Mouse (Mus musculus) heart, postnatal 36 days (tissue): ENCODE data around the gene Olfr894. TPM values are rescaled to one million over a fixed set of nuclear protein-coding genes. Genes with fewer than 3 reads are reported as not detected.
"Not testable (repeated sequence)": the region's sequence is repeated elsewhere in the genome, so short reads cannot be mapped to it uniquely, and the experiment has no call there.

Source experiments
- DNase-seq, 2 experiments: peaks; one replicate each; pipeline ENCODE4 v3.0.0; 2021 to 2022
- intact Hi-C: fragments of 180-260 bp; cut with DNase I; formaldehyde crosslinking; loops from one replicate; pipeline ENCODE4 v1.15.1; 2025
- total RNA-seq, 2 experiments: library from RNA; stranded (reverse); gene quantifications; 2 replicates each; pipeline ENCODE4 v1.2.3; 2021

Olfr894 gene
- total RNA-seq: not detected

DNA sequence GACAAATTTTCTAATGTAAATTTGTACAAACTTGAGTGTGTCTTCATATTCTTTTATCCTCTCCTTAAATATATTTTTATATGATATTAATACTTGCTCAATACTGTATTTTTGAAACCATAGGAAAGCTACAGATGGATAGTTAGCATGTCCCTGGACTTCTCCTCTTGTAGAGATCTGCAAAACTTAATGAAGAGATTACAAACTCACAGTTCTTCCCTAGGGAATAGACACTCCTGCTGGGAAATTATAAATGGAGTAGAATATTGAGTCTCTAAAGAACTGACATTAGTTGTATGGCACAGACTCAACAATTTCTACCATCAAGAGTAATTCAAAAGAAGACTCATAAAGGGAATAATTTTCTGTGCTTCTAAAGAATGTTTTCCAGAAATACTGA lies at the start of gene Olfr894:
TSS of gene Olfr894 (plus strand) at position 301 of the 400 bp plus-strand sequence.
- intact Hi-C loops: no loop called here
- DNase-seq: no peak

GRCm38 (mm10) chr9:38168341-38168740 lies 49.5 kb upstream of the Olfr894 start:
- intact Hi-C loops: loop anchor here (5.0 kb wide), 1 partner anchor 114 kb away; no protein-coding TSS in a partner anchor
- DNase-seq: not testable (repeated sequence)

DNA sequence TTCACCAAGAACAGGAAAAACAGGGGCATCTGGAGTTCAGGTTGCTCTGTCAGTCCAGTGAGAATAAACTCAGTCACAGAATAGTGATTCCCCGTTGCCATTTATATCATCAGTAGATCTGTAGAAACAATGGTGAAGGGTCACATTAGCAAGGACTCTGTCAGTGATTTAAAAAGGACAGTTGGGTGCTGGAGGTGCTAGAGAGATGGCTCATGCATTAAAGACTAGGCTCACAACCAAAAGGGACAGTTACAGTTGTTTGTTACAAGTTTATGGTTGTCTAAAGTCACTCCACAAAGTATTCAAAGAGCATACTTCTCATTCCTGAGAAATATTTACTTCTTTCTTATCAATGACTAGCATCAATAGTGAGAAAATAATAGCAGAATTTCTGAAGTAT lies 37.1 kb upstream of the Olfr894 start, which contains the start of gene Olfr891:
TSS of gene Olfr891 (minus strand) at position 101 of the 400 bp plus-strand sequence.
- DNase-seq: no peak
- intact Hi-C loops: no loop called here

DNA sequence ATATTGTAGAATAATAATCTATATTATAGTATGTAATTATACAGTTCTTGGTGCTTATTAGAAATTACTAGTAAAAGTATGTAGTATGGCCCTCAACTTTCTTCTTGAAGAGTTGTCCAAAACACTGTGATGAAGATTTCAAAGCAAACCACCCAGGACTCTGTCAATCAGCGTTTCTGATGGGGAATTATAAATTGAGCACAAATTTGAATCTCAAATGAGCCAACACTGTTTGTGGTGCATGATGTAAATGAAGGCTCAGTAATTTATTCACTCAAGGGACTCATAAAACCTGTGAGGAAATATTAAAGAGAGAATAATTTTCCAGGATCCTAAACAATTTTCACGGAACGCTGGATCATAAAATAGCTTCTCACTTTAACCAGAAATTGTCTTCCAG lies 9.8 kb upstream of the Olfr894 start, which contains the start of gene Olfr893:
TSS of gene Olfr893 (plus strand) at position 301 of the 400 bp plus-strand sequence.
- intact Hi-C loops: no loop called here
- no peak for DNase-seq

DNA sequence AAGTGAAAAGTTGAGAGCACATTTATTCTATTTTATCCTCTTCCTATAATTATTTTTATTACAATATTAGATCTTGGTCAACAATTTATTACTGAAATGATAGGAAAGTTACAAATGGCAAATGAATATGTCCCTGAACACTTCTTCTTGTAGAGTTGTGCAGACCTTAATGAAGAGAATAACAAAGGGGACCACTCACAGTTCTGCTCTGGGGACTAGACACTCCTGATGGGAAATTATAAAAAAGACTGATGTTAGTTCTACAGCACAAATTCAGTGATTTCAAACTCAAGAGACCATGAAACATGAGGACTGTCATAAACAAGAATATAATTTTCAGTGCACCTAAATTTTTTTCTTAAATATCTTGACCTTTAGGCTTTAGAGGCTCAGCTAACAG lies 34.6 kb downstream of the Olfr894 start, which contains the start of gene Olfr143:
TSS of gene Olfr143 (plus strand) at position 301 of the 400 bp plus-strand sequence.
- intact Hi-C loops: no loop called here
- DNase-seq: no peak

- intact Hi-C loops: no loop called here
- DNase-seq: no peak
Observed at GRCm38 (mm10) chr9:38267551-38267950, 49.7 kb downstream of the Olfr894 start, which contains the start of gene Olfr895. Gene Olfr895 (plus strand): TSS chr9:38267851.

Other genes starting within 250 kb of the Olfr894 start
- not detected for gene Olfr881, start 226.2 kb upstream of the Olfr894 start, total RNA-seq
- gene Olfr883, start 192.2 kb upstream of the Olfr894 start, total RNA-seq: not detected
- not detected for gene Olfr884, start 171.5 kb upstream of the Olfr894 start, total RNA-seq
- not detected for gene Olfr885, start 156.7 kb upstream of the Olfr894 start, total RNA-seq
- not detected for gene Olfr887, start 134.0 kb upstream of the Olfr894 start, total RNA-seq
- not detected for gene Olfr888, start 109.9 kb upstream of the Olfr894 start, total RNA-seq
- gene Olfr889, start 102.9 kb upstream of the Olfr894 start, total RNA-seq: not detected
- gene Olfr890, start 75.5 kb upstream of the Olfr894 start, total RNA-seq: not detected
- not detected for gene Olfr891, start 37.2 kb upstream of the Olfr894 start, total RNA-seq
- gene Olfr893, start 9.7 kb upstream of the Olfr894 start, total RNA-seq: not detected
- not detected for gene Olfr143, start 34.7 kb downstream of the Olfr894 start, total RNA-seq
- gene Olfr895, start 49.8 kb downstream of the Olfr894 start, total RNA-seq: not detected
- not detected for gene Olfr896-ps1, start 73.1 kb downstream of the Olfr894 start, total RNA-seq
- not detected for gene Olfr25, start 111.0 kb downstream of the Olfr894 start, total RNA-seq
- gene Olfr898, start 130.4 kb downstream of the Olfr894 start, total RNA-seq: not detected
- gene Olfr250, start 148.8 kb downstream of the Olfr894 start, total RNA-seq: not detected
- not detected for gene Olfr251, start 159.0 kb downstream of the Olfr894 start, total RNA-seq
- not detected for gene Olfr147, start 183.6 kb downstream of the Olfr894 start, total RNA-seq
- not detected for gene Olfr901, start 211.4 kb downstream of the Olfr894 start, total RNA-seq
- not detected for gene Olfr902, start 229.6 kb downstream of the Olfr894 start, total RNA-seq
- gene Olfr904, start 245.1 kb downstream of the Olfr894 start, total RNA-seq: not detected